Mouse (Mus musculus) T-cell, adult 2 months (primary cell): ENCODE data around the gene Tmem164.

Source experiments
- DNase-seq: peaks from one replicate; pipeline ENCODE4 v3.0.0; 2022; ENCODE audit warnings: low spot score

The Tmem164 gene

GRCm38 (mm10) chrX:142828184-142828908, 147.1 kb downstream of the Tmem164 start:
- no peak for DNase-seq

GRCm38 (mm10) chrX:142829267-142829666, 148.1 kb downstream of the Tmem164 start:
- no peak for DNase-seq

GRCm38 (mm10) chrX:142829866-142830470, 148.8 kb downstream of the Tmem164 start:
- no peak for DNase-seq

GRCm38 (mm10) chrX:142830572-142830971, 149.4 kb downstream of the Tmem164 start:
- DNase-seq = no peak

GRCm38 (mm10) chrX:142832221-142832620, 151.0 kb downstream of the Tmem164 start:
- no peak for DNase-seq

- DNase-seq = no peak
These were observed 152.1 kb downstream of the Tmem164 start for GRCm38 (mm10) chrX:142833164-142833796.

- no peak for DNase-seq
These were observed 153.6 kb downstream of the Tmem164 start for GRCm38 (mm10) chrX:142834807-142835206.

- no peak for DNase-seq
These were observed 155.2 kb downstream of the Tmem164 start for GRCm38 (mm10) chrX:142836399-142836798.

- DNase-seq = no peak
These were observed 156.1 kb downstream of the Tmem164 start for GRCm38 (mm10) chrX:142837316-142837715.

- no peak for DNase-seq
These were observed 157.6 kb downstream of the Tmem164 start for GRCm38 (mm10) chrX:142838841-142839240.

GRCm38 (mm10) chrX:142839411-142839810, 158.2 kb downstream of the Tmem164 start:
- DNase-seq = no peak

GRCm38 (mm10) chrX:142841916-142842315, 160.7 kb downstream of the Tmem164 start:
- DNase-seq = no peak

GRCm38 (mm10) chrX:142846266-142846665, 165.1 kb downstream of the Tmem164 start:
- no peak for DNase-seq

- no peak for DNase-seq
These were observed 166.8 kb downstream of the Tmem164 start for GRCm38 (mm10) chrX:142848032-142848431.

- no peak for DNase-seq
These were observed 188.6 kb downstream of the Tmem164 start for GRCm38 (mm10) chrX:142869844-142870243.

GRCm38 (mm10) chrX:142882255-142882654, 201.0 kb downstream of the Tmem164 start:
- DNase-seq = no peak

- DNase-seq = no peak
These were observed 202.4 kb downstream of the Tmem164 start for GRCm38 (mm10) chrX:142883593-142883992.

GRCm38 (mm10) chrX:142885962-142886361, 204.8 kb downstream of the Tmem164 start:
- DNase-seq = no peak
